Mouse (Mus musculus): Measurements from ENCODE around the gene Strn3. TPM values are rescaled to one million over a fixed set of nuclear protein-coding genes. Genes with fewer than 3 reads are reported as not detected.
"Not testable (repeated sequence)": the region's sequence is repeated elsewhere in the genome, so short reads cannot be mapped to it uniquely, and the experiment has no call there.

The Strn3 gene
- total RNA-seq, 2 experiments from 2014 or later = 74.4 to 83.2 TPM

- DNase-seq = no peak
Observed at GRCm38 (mm10) chr12:51620572-51620971, 71.1 kb downstream of the Strn3 start.

- DNase-seq = no peak
Observed at GRCm38 (mm10) chr12:51612361-51612760, 79.3 kb downstream of the Strn3 start.

- DNase-seq = no peak
Observed at GRCm38 (mm10) chr12:51606138-51606537, 85.6 kb downstream of the Strn3 start.

GRCm38 (mm10) chr12:51603306-51603705 is 88.4 kb downstream of the Strn3 start:
- no peak for DNase-seq

GRCm38 (mm10) chr12:51594030-51594470 is 97.6 kb downstream of the Strn3 start:
- DNase-seq = no peak

- DNase-seq = peak; percentile 28
Observed at GRCm38 (mm10) chr12:51593229-51594029, 98.3 kb downstream of the Strn3 start, which contains the start of gene Coch. Gene Coch, plus strand, starts transcription at chr12:51593341.

GRCm38 (mm10) chr12:51592888-51593228 is 98.8 kb downstream of the Strn3 start:
- no peak for DNase-seq

GRCm38 (mm10) chr12:51591921-51592320 is 99.8 kb downstream of the Strn3 start:
- DNase-seq = no peak

GRCm38 (mm10) chr12:51589263-51589662 is 102.4 kb downstream of the Strn3 start:
- DNase-seq = no peak

- not testable (repeated sequence) for DNase-seq
Observed at GRCm38 (mm10) chr12:51577816-51578215, 113.9 kb downstream of the Strn3 start.

GRCm38 (mm10) chr12:51572651-51573050 is 119.0 kb downstream of the Strn3 start:
- no peak for DNase-seq

GRCm38 (mm10) chr12:51569944-51570343 is 121.8 kb downstream of the Strn3 start:
- no peak for DNase-seq

- no peak for DNase-seq
Observed at GRCm38 (mm10) chr12:51569472-51569871, 122.2 kb downstream of the Strn3 start.

GRCm38 (mm10) chr12:51567225-51567624 is 124.5 kb downstream of the Strn3 start:
- DNase-seq = peak; percentile 8

- DNase-seq = no peak
Observed at GRCm38 (mm10) chr12:51561416-51561815, 130.3 kb downstream of the Strn3 start.

Other genes starting within 250 kb of the Strn3 start
- gene Coch, start 98.6 kb downstream of the Strn3 start, total RNA-seq (2021) = 1 to 10 TPM in 1 of 2 experiments, under 1 TPM in 1; 0.33 to 2.1 TPM
- gene Ap4s1, start 864 bp downstream of the Strn3 start, total RNA-seq (2021) = 10 to 100 TPM; 20.6 to 26.4 TPM
- 10 to 100 TPM; 80.1 to 89.3 TPM for gene Hectd1, start 137.6 kb upstream of the Strn3 start, total RNA-seq (2021)

Measured in adrenal gland, postnatal 10 days (tissue).